Mouse (Mus musculus) CH12.LX (cell line): ENCODE data around the gene Cradd.

Experiments
- CTCF ChIP-seq, 2 experiments: IDR thresholded peaks in 1 of 2; conservative IDR thresholded peaks in 1 of 2; 2 replicates each; pipeline ENCODE4 v1.5.1; 2011 to 2012; ENCODE audit warnings: low read depth in 2 of 2, low read length in 2 of 2, improper control_type of control experiment in 1 of 2, inconsistent platforms in 1 of 2, mild to moderate bottlenecking in 1 of 2, moderate library complexity in 1 of 2
- GABPA ChIP-seq: IDR thresholded peaks from 2 replicates; pipeline ENCODE4 v1.6.1; 2012; ENCODE audit warnings: low read depth, low read length, improper control_type of control experiment, inconsistent platforms; ENCODE audit not compliant: insufficient replicate concordance
- HCFC1 ChIP-seq: IDR thresholded peaks from 2 replicates; pipeline ENCODE4 v1.6.1; 2012; ENCODE audit warnings: low read depth, mild to moderate bottlenecking, inconsistent platforms, low read length, improper control_type of control experiment
- MEF2A ChIP-seq: IDR thresholded peaks from 2 replicates; pipeline ENCODE4 v1.6.1; 2014; ENCODE audit warnings: low read depth, mild to moderate bottlenecking, inconsistent platforms, low read length, improper control_type of control experiment, borderline replicate concordance
- PAX5 ChIP-seq: IDR thresholded peaks from 2 replicates; pipeline ENCODE4 v1.6.1; 2012; ENCODE audit warnings: low read length, inconsistent platforms, mixed read lengths
- UBTF ChIP-seq: IDR thresholded peaks from 2 replicates; pipeline ENCODE4 v1.6.1; 2012; ENCODE audit warnings: low read depth, mild to moderate bottlenecking, inconsistent platforms, low read length, improper control_type of control experiment, moderate library complexity

GRCm38 (mm10) chr10:95278085-95278484, 45.8 kb downstream of the Cradd start:
- no peak for TF ChIP-seq CTCF (conservative IDR thresholded peaks at IDR 0.05 in 1 of 2, IDR thresholded peaks at IDR 0.05 in 1 of 2; ENCODE audit: low read depth in 2 of 2, low read length in 2 of 2)
- TF ChIP-seq PAX5, result no peak
- TF ChIP-seq MEF2A, result no peak
- TF ChIP-seq UBTF, result no peak
- TF ChIP-seq GABPA, result no peak
- TF ChIP-seq HCFC1, result no peak
